Mouse (Mus musculus): ENCODE results near the gene Ap4m1. TPM values are rescaled to one million over a fixed set of nuclear protein-coding genes. Genes with fewer than 3 reads are reported as not detected.
A peak's percentile ranks its signal among the peaks of the same experiment; 100 is the strongest.

Gene Ap4m1
- total RNA-seq (2014; fragmentation: Nextera tagmentation) = 20.4 and 21.1 TPM in 2 replicates
- 26.7 and 29.2 TPM in 2 replicates for total RNA-seq (2017)
- polyA plus RNA-seq (2012) = 12.7 and 22.6 TPM in 2 replicates

DNA sequence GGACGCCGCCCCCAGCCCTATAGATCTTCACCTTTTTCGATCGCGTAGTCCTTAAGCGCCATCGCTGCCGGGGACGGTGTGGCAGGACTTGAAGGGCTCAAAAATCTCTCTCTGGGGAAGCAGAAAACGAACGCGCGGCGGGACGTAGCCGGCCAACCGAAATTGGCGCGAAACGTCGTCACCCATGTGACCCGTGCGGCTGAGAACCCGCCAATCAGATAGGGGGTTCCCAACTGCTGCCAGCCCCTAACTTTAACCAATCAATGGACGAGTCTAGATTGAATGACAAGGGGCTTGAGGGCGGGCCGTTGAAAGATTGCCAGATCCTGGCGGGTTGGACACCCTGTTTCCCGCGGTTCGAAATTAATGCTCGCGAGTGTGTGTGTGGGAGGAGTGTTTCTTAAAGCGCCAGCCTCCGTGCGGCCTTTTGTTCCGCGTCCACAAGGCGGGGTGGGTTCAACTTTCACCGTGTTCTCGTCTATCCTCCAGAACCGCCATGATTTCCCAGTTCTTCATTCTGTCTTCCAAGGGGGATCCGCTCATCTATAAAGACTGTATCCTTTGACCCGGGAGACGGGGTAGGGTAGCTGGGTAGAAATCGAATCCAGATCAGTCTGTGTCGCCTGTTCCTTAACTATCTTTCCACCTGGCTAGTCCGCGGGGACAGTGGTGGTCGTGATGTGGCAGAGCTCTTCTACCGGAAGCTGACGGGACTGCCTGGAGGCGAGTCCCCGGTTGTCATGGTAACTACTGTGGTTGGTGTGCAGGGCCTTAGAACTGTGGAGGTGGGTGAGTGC, at the start of gene Ap4m1, which contains the start of gene Mcm7:
Ap4m1 (plus strand) TSS at position 308 of the 797 bp plus-strand sequence.
Mcm7 (minus strand) TSS at position 728 of the 797 bp plus-strand sequence.
- Histone ChIP-seq H3K27me3 (ENCODE audit: insufficient read depth, low read length) (no peaks in the 10 kb centered on the region; the same call in 1 of the 2 replicates), H3K4me1 (ENCODE audit: insufficient read depth, low read depth, low read length) (peaks cover 59% of the 10 kb centered on the region), H3K36me3 (replicated peaks) (peaks cover 79% of the 10 kb centered on the region), H3K9me3 (replicated peaks) (no peaks in the 10 kb centered on the region), H3K4me3 (ENCODE audit: low read depth, low read length) (peak within 1 kb of the TSS; percentile 90)
- TF ChIP-seq TAL1 (conservative IDR thresholded peaks at IDR 0.05; ENCODE audit: low read depth, low read length) = no peak
- peak; percentile 86 for ATAC-seq (ENCODE audit: extremely low read depth, insufficient number of reproducible peaks, low FRiP score, poor library complexity, severe bottlenecking)
- DNase-seq (ENCODE audit: low spot score) = peak; percentile 99

DNA sequence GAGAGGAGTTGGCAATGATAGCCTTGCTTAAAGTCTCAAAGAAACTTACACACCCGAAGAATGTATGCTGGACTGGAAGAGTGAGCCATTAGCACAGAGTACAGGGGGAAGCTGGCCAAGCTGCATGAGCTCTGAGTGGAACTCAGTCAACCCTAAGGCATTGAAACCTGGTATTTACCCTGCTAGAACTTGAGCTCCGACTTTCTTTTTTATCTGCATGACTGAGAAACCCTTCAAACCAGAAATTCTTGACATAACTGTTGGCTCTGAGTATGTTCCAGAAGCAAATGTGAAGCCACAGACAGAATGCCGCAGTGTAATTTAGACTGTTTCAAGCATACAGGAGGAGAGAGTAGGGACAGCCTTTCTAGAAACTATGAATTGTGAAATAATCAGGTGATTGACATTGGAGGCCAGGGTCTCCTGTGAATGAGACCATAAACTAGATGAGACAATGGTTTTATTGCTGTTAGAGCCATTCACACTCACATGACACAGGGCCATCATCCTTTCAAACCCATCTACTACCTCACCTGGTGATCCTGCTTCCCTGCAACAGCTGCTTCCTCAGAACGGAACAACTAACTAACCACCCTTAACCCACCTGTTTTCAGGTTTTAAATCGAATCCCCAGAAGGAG, 39.3 kb upstream of the Ap4m1 start:
- TF ChIP-seq POLR2AphosphoS5 (IDR thresholded peaks at IDR 0.05; ENCODE audit: insufficient replicate concordance, low read depth, low read length) (no peak), CTCF (IDR thresholded peaks at IDR 0.05; ENCODE audit: low read depth, low read length) (no peak), GATA1 (IDR thresholded peaks at IDR 0.05; ENCODE audit: borderline replicate concordance, low read length) (no peak), GATA2 (IDR thresholded peaks at IDR 0.05; ENCODE audit: borderline replicate concordance, low read depth, low read length) (no peak), TAL1 (conservative IDR thresholded peaks at IDR 0.05; ENCODE audit: low read depth, low read length) (no peak)
- H3K4me1 ChIP-seq (ENCODE audit: insufficient read depth, low read depth, low read length) = 0 out of 2 replicates have a peak, but pooled peaks cover 2% of the 10 kb centered on the region
- no peak for ATAC-seq (ENCODE audit: extremely low read depth, insufficient number of reproducible peaks, low FRiP score, poor library complexity, severe bottlenecking)
- DNase-seq (ENCODE audit: low spot score) = no peak
- no peaks in the 10 kb centered on the region for H3K9me3 ChIP-seq (replicated peaks)
- H3K4me3 ChIP-seq (ENCODE audit: low read depth, low read length) = no peak overlapping the region
- peaks cover 71% of the 10 kb centered on the region for H3K36me3 ChIP-seq (replicated peaks)
- H3K27me3 ChIP-seq (ENCODE audit: insufficient read depth, low read length) = no peaks in the 10 kb centered on the region

DNA sequence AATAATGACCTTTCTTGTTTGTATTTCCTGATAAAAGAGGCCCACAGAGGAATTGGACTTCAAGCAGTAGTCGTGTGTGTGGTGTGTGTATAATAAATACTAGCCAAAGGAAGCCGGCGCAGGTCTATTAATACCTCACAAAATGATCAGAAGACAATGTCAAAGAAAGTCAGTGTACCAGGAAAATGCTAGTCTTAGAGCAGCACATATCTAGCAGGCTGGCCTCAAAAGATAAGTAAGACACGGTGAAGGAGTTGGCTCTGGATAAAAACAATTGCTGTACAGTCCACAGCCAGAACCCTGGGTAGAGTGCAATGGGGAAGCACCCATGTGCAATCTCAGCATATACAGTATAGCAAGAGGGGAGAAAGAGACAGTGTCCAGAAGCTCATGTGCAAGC, 34.5 kb upstream of the Ap4m1 start:
- no peaks in the 10 kb centered on the region for H3K27me3 ChIP-seq (ENCODE audit: insufficient read depth, low read length)
- ATAC-seq (ENCODE audit: extremely low read depth, insufficient number of reproducible peaks, low FRiP score, poor library complexity, severe bottlenecking) (no peak), DNase-seq (ENCODE audit: low spot score) (no peak)
- H3K36me3 ChIP-seq (replicated peaks) = peaks cover 33% of the 10 kb centered on the region
- H3K9me3 ChIP-seq (replicated peaks) = no peaks in the 10 kb centered on the region
- H3K4me1 ChIP-seq (ENCODE audit: insufficient read depth, low read depth, low read length) = peaks cover 10% of the 10 kb centered on the region; the same call in 1 of the 2 replicates
- no peak overlapping the region for H3K4me3 ChIP-seq (ENCODE audit: low read depth, low read length)
- TF ChIP-seq GATA2 (IDR thresholded peaks at IDR 0.05; ENCODE audit: borderline replicate concordance, low read depth, low read length) (no peak), TAL1 (conservative IDR thresholded peaks at IDR 0.05; ENCODE audit: low read depth, low read length) (no peak), CTCF (IDR thresholded peaks at IDR 0.05; ENCODE audit: low read depth, low read length) (no peak), POLR2AphosphoS5 (IDR thresholded peaks at IDR 0.05; ENCODE audit: insufficient replicate concordance, low read depth, low read length) (no peak), GATA1 (IDR thresholded peaks at IDR 0.05; ENCODE audit: borderline replicate concordance, low read length) (no peak)

DNA sequence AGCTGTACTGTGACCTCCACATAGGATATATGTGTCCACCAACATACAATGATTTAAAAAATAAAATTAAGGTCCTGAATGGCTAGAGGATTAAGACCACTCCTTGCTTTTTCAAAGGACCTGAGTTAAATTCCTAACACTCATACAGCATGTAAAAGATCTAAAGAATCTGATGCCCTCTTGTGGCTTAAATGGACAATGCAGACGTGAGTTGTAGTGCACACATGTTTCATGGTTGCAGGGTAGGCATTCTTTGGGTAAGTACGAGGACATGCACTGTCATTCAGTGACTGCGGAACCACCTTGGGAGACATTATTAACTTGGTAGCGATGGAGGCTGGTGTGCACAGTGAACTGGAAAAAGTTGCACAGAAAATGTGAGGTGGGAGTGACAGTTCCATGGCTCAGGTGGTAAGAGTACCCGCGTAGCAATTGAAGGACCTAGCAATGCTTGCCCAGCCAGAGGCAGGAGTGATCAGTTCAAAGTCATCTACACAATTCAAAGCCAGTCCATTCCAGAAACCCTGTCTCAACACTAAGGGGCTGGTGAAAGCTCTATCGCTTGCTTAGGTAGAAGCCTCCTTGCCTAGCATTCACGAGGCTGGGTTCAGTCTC, 33.8 kb upstream of the Ap4m1 start:
- no peaks in the 10 kb centered on the region for H3K27me3 ChIP-seq (ENCODE audit: insufficient read depth, low read length)
- H3K9me3 ChIP-seq (replicated peaks) = no peaks in the 10 kb centered on the region
- TF ChIP-seq GATA1 (IDR thresholded peaks at IDR 0.05; ENCODE audit: borderline replicate concordance, low read length) = no peak
- TF ChIP-seq CTCF (IDR thresholded peaks at IDR 0.05; ENCODE audit: low read depth, low read length) = peak; percentile 40; the same call in 1 of the 2 replicates
- TF ChIP-seq TAL1 (conservative IDR thresholded peaks at IDR 0.05; ENCODE audit: low read depth, low read length) = no peak
- ATAC-seq (ENCODE audit: extremely low read depth, insufficient number of reproducible peaks, low FRiP score, poor library complexity, severe bottlenecking) = no peak; the same call in 1 of the 2 replicates
- H3K36me3 ChIP-seq (replicated peaks) = peaks cover 25% of the 10 kb centered on the region
- H3K4me3 ChIP-seq (ENCODE audit: low read depth, low read length) = no peak overlapping the region
- H3K4me1 ChIP-seq (ENCODE audit: insufficient read depth, low read depth, low read length) = peaks cover 10% of the 10 kb centered on the region; the same call in 1 of the 2 replicates
- no peak for DNase-seq (ENCODE audit: low spot score)

DNA sequence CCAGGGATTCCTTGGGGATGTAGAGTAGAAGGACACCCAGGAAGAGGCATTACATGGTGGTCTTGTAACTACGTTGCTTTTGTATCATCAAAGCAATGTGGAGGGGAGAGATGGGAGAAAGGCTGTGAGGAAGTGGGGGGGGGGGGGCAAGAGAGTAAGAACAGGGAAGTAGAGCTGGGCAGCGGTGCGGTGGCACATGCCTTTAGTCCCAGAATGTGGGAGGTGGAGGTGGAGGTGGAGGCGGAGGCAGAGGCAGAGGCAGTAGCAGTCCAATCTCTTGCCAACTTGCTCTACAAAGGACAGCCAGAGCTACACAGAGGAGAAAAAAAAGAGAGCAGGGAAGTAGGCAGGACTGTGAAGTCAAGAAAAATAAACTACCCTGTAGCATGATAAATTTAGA, 33.2 kb upstream of the Ap4m1 start:
- Histone ChIP-seq H3K36me3 (replicated peaks) (peaks cover 22% of the 10 kb centered on the region), H3K9me3 (replicated peaks) (0 out of 2 replicates have a peak, but pooled peaks cover 3% of the 10 kb centered on the region), H3K27me3 (ENCODE audit: insufficient read depth, low read length) (no peaks in the 10 kb centered on the region), H3K4me1 (ENCODE audit: insufficient read depth, low read depth, low read length) (peaks cover 10% of the 10 kb centered on the region; the same call in 1 of the 2 replicates), H3K4me3 (ENCODE audit: low read depth, low read length) (no peak overlapping the region)
- DNase-seq (ENCODE audit: low spot score) (no peak), ATAC-seq (ENCODE audit: extremely low read depth, insufficient number of reproducible peaks, low FRiP score, poor library complexity, severe bottlenecking) (no peak)
- no peak for TF ChIP-seq POLR2AphosphoS5 (IDR thresholded peaks at IDR 0.05; ENCODE audit: insufficient replicate concordance, low read depth, low read length)
- no peak for TF ChIP-seq GATA1 (IDR thresholded peaks at IDR 0.05; ENCODE audit: borderline replicate concordance, low read length)
- no peak for TF ChIP-seq CTCF (IDR thresholded peaks at IDR 0.05; ENCODE audit: low read depth, low read length)
- TF ChIP-seq TAL1 (conservative IDR thresholded peaks at IDR 0.05; ENCODE audit: low read depth, low read length) = no peak

DNA sequence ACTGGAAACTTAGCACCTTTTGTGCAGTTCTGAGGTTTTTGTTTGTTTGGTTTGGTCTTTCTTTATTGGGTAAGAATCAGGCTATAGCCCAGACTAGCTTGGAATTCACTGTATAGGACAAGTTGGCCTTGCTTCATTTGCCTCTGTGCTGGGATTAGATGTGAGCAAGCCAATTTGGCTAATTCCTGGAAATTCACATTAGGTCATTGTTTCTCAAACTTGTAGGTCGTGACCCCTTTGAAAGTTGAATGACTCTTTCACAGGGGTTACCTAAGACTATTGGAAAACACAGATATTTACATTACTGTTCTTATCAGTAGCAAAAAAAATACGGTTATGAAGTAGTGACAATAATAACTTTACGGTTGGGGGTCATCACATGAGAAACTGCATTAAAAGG, 17.4 kb upstream of the Ap4m1 start:
- no peak for TF ChIP-seq GATA2 (IDR thresholded peaks at IDR 0.05; ENCODE audit: borderline replicate concordance, low read depth, low read length)
- no peak for TF ChIP-seq POLR2AphosphoS5 (IDR thresholded peaks at IDR 0.05; ENCODE audit: insufficient replicate concordance, low read depth, low read length)
- TF ChIP-seq TAL1 (conservative IDR thresholded peaks at IDR 0.05; ENCODE audit: low read depth, low read length) = no peak
- no peak for TF ChIP-seq CTCF (IDR thresholded peaks at IDR 0.05; ENCODE audit: low read depth, low read length)
- no peak for TF ChIP-seq GATA1 (IDR thresholded peaks at IDR 0.05; ENCODE audit: borderline replicate concordance, low read length)
- Histone ChIP-seq H3K36me3 (replicated peaks) (peaks cover 38% of the 10 kb centered on the region), H3K4me3 (ENCODE audit: low read depth, low read length) (peak overlapping the region; percentile 84; the same call in 1 of the 2 replicates), H3K27me3 (ENCODE audit: insufficient read depth, low read length) (no peaks in the 10 kb centered on the region), H3K4me1 (ENCODE audit: insufficient read depth, low read depth, low read length) (peaks cover 17% of the 10 kb centered on the region), H3K9me3 (replicated peaks) (no peaks in the 10 kb centered on the region)
- ATAC-seq (ENCODE audit: extremely low read depth, insufficient number of reproducible peaks, low FRiP score, poor library complexity, severe bottlenecking) (no peak), DNase-seq (ENCODE audit: low spot score) (no peak)

Measured in G1E (cell line).